Mouse (Mus musculus) CH12.LX (cell line): ENCODE results near the gene Dclk1. TPM values are rescaled to one million over a fixed set of nuclear protein-coding genes. Genes with fewer than 3 reads are reported as not detected.

ENCODE experiments used
- DNase-seq: peaks from one replicate; pipeline ENCODE4 v3.0.0-alpha.2; 2013; ENCODE audit errors: extremely low read depth
- H3K27ac ChIP-seq: 2 replicates; pipeline ENCODE4 v1.5.1; 2012; ENCODE audit warnings: low read depth, mild to moderate bottlenecking, control low read depth, moderate library complexity; ENCODE audit not compliant: insufficient read depth
- H3K27me3 ChIP-seq: replicated peaks from 2 replicates; pipeline ENCODE3; 2012; ENCODE audit warnings: inconsistent platforms
- H3K36me3 ChIP-seq, 2 experiments: replicated peaks in 1 of 2; 2 replicates each; pipeline versions ENCODE3 to v1.6.1; 2012; ENCODE audit warnings: inconsistent platforms in 1 of 2, low read length in 1 of 2, mild to moderate bottlenecking in 1 of 2, mixed read lengths in 1 of 2, moderate library complexity in 1 of 2; ENCODE audit not compliant: control insufficient read depth in 1 of 2, insufficient read depth in 1 of 2
- H3K4me1 ChIP-seq, 2 experiments: 2 replicates each; pipeline ENCODE4 v1.6.1; 2012; ENCODE audit warnings: inconsistent platforms in 1 of 2, moderate library complexity in 1 of 2; ENCODE audit not compliant: insufficient read depth in 2 of 2, control insufficient read depth in 1 of 2
- H3K4me2 ChIP-seq: 2 replicates; pipeline ENCODE4 v1.6.1; 2012; ENCODE audit warnings: low read depth, mild to moderate bottlenecking, control low read depth; ENCODE audit not compliant: poor library complexity, insufficient read depth, severe bottlenecking
- H3K4me3 ChIP-seq, 3 experiments: fragments of 150-350 bp in 1 of 3; sonication (generic) in 1 of 3; replicated peaks in 1 of 3; 2 replicates each; pipeline versions ENCODE3 to v1.5.1; 2011 to 2012; ENCODE audit warnings: low read depth in 2 of 3, low read length in 2 of 3, mild to moderate bottlenecking in 2 of 3, moderate library complexity in 2 of 3, control low read depth in 1 of 3, improper control_type of control experiment in 1 of 3, inconsistent platforms in 1 of 3, mixed read lengths in 1 of 3; ENCODE audit not compliant: poor library complexity in 1 of 3
- H3K79me2 ChIP-seq: replicated peaks from 2 replicates; pipeline ENCODE4 v1.6.1; 2012; ENCODE audit warnings: mild to moderate bottlenecking, moderate library complexity; ENCODE audit not compliant: control insufficient read depth, poor library complexity, insufficient read depth, severe bottlenecking; ENCODE audit errors: extremely low read depth
- H3K9ac ChIP-seq: 2 replicates; pipeline ENCODE4 v1.6.1; 2012; ENCODE audit warnings: low read depth, mild to moderate bottlenecking, control low read depth, moderate library complexity; ENCODE audit not compliant: insufficient read depth
- H3K9me3 ChIP-seq: replicated peaks from 2 replicates; pipeline ENCODE3; 2012; ENCODE audit warnings: low read length, inconsistent platforms, mixed read lengths
- CHD1 ChIP-seq: IDR thresholded peaks from 2 replicates; pipeline ENCODE4 v1.6.1; 2012; ENCODE audit warnings: low read depth, low read length, improper control_type of control experiment, inconsistent platforms
- ELF1 ChIP-seq: IDR thresholded peaks from 2 replicates; pipeline ENCODE4 v1.6.1; 2014; ENCODE audit warnings: low read depth, mild to moderate bottlenecking, inconsistent platforms, low read length, improper control_type of control experiment
- ETS1 ChIP-seq: conservative IDR thresholded peaks from 2 replicates; pipeline ENCODE4 v1.6.1; 2012; ENCODE audit warnings: low read depth, mild to moderate bottlenecking, inconsistent platforms, low read length, improper control_type of control experiment, moderate library complexity
- GABPA ChIP-seq: IDR thresholded peaks from 2 replicates; pipeline ENCODE4 v1.6.1; 2012; ENCODE audit warnings: low read depth, low read length, improper control_type of control experiment, inconsistent platforms; ENCODE audit not compliant: insufficient replicate concordance
- HCFC1 ChIP-seq: IDR thresholded peaks from 2 replicates; pipeline ENCODE4 v1.6.1; 2012; ENCODE audit warnings: low read depth, mild to moderate bottlenecking, inconsistent platforms, low read length, improper control_type of control experiment
- IRF4 ChIP-seq: IDR thresholded peaks from 2 replicates; pipeline ENCODE4 v1.6.1; 2014; ENCODE audit warnings: low read depth, mild to moderate bottlenecking, inconsistent platforms, low read length, improper control_type of control experiment
- JUN ChIP-seq: IDR thresholded peaks from 2 replicates; pipeline ENCODE4 v1.6.1; 2011; ENCODE audit warnings: low read depth, mild to moderate bottlenecking, low read length, improper control_type of control experiment, moderate library complexity; ENCODE audit not compliant: insufficient read depth
- JUND ChIP-seq: conservative IDR thresholded peaks from 2 replicates; pipeline ENCODE4 v1.6.1; 2011; ENCODE audit warnings: low read depth, low read length, improper control_type of control experiment
- MAFK ChIP-seq: IDR thresholded peaks from 2 replicates; pipeline ENCODE4 v1.6.1; 2011; ENCODE audit warnings: low read length, improper control_type of control experiment; ENCODE audit not compliant: insufficient replicate concordance
- MAX ChIP-seq: IDR thresholded peaks from 2 replicates; pipeline ENCODE4 v1.6.1; 2011; ENCODE audit warnings: low read length, improper control_type of control experiment
- MAZ ChIP-seq: IDR thresholded peaks from 2 replicates; pipeline ENCODE4 v1.6.1; 2012; ENCODE audit warnings: low read depth, mild to moderate bottlenecking, inconsistent platforms, low read length, improper control_type of control experiment, moderate library complexity
- MXI1 ChIP-seq: IDR thresholded peaks from 2 replicates; pipeline ENCODE4 v1.6.1; 2011; ENCODE audit warnings: mild to moderate bottlenecking, low read depth, low read length, improper control_type of control experiment
- MYC ChIP-seq: IDR thresholded peaks from 2 replicates; pipeline ENCODE4 v1.6.1; 2011; ENCODE audit warnings: low read depth, mild to moderate bottlenecking, improper control_type of control experiment, low read length
- NRF1 ChIP-seq: IDR thresholded peaks from 2 replicates; pipeline ENCODE4 v1.6.1; 2014; ENCODE audit warnings: low read depth, mild to moderate bottlenecking, inconsistent platforms, low read length, improper control_type of control experiment, moderate library complexity
- PAX5 ChIP-seq: IDR thresholded peaks from 2 replicates; pipeline ENCODE4 v1.6.1; 2012; ENCODE audit warnings: low read length, inconsistent platforms, mixed read lengths
- POLR2A ChIP-seq: IDR thresholded peaks from 2 replicates; pipeline ENCODE4 v1.6.1; 2011; ENCODE audit warnings: low read depth, mild to moderate bottlenecking, improper control_type of control experiment, low read length
- POLR2AphosphoS2 ChIP-seq: IDR thresholded peaks from 2 replicates; pipeline ENCODE4 v1.6.1; 2011; ENCODE audit warnings: low read depth, low read length, improper control_type of control experiment
- RAD21 ChIP-seq: IDR thresholded peaks from 2 replicates; pipeline ENCODE4 v1.6.1; 2011; ENCODE audit warnings: low read depth, mild to moderate bottlenecking, low read length, improper control_type of control experiment, moderate library complexity
- SIN3A ChIP-seq: IDR thresholded peaks from 2 replicates; pipeline ENCODE4 v1.6.1; 2012; ENCODE audit warnings: low read length, improper control_type of control experiment, inconsistent platforms
- SMC3 ChIP-seq: IDR thresholded peaks from 2 replicates; pipeline ENCODE4 v1.6.1; 2011; ENCODE audit warnings: low read depth, low read length, improper control_type of control experiment
- TBP ChIP-seq: conservative IDR thresholded peaks from 2 replicates; pipeline ENCODE4 v1.6.1; 2011; ENCODE audit warnings: low read depth, low read length, improper control_type of control experiment
- USF1 ChIP-seq: IDR thresholded peaks from 2 replicates; pipeline ENCODE4 v1.6.1; 2014; ENCODE audit warnings: low read depth, mild to moderate bottlenecking, inconsistent platforms, low read length, improper control_type of control experiment
- ZC3H11A ChIP-seq: IDR thresholded peaks from 2 replicates; pipeline ENCODE4 v1.6.1; 2012; ENCODE audit warnings: low read depth, mild to moderate bottlenecking, inconsistent platforms, low read length, improper control_type of control experiment
- ZKSCAN1 ChIP-seq: IDR thresholded peaks from 2 replicates; pipeline ENCODE4 v1.6.1; 2012; ENCODE audit warnings: low read depth, inconsistent platforms, low read length, improper control_type of control experiment, borderline replicate concordance
- ZNF384 ChIP-seq: IDR thresholded peaks from 2 replicates; pipeline ENCODE4 v1.6.1; 2012; ENCODE audit warnings: low read depth, low read length, improper control_type of control experiment, inconsistent platforms
- dilution Hi-C: fragments of 300-500 bp; cut with MboI; formaldehyde crosslinking; loops from 2 replicates; pipeline ENCODE4 v1.14.3; 2020; ENCODE audit warnings: low sequenced_read_pairs; ENCODE audit not compliant: extremely low pct_unique_long_range_greater_than_20kb, extremely low pct_ligation_motif_present
- in situ Hi-C: fragments of 300-500 bp; cut with MboI; formaldehyde crosslinking; loops from 3 replicates; pipeline ENCODE4 v1.14.3; 2019; ENCODE audit warnings: low sequenced_read_pairs, low pct_ligation_motif_present, low pct_unique_long_range_greater_than_20kb, mixed read lengths
- polyA plus RNA-seq: library from polyadenylated mRNA; unstranded; fragments of >175 nt; gene quantifications from 2 replicates; pipeline ENCODE4 v1.2.1, GENCODE M21; 2012; ENCODE audit warnings: low read depth; ENCODE audit not compliant: insufficient read length
- total RNA-seq, 2 experiments: library from RNA; depleted of rRNA; stranded (reverse); fragments of 300-350 nt in 1 of 2; fragments of >200 nt in 1 of 2; gene quantifications; 2 replicates each; pipeline ENCODE4 v1.2.3; 2012 to 2014

Dclk1 gene
- total and polyA plus RNA-seq, 3 experiments = not detected

DNA sequence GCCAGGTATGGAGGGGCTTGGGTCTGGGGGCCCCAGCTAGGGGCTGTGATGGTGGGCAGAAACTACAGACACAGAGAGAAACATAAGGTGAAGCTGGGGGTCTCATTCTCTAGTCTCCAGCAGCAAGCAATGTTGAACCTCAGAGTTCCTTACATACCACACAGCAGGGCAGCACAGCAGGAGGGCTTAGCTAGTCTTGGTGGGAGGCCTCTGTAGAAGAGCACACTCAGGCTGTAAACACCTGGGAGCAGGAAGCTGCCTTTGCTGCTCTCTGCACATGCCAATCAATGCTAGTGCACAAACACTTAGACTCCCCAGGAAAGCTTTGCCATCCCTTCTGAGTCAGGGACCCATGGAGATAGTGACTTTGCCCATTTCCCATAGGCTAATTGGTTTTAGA lies 38.3 kb downstream of the Dclk1 start:
- in situ Hi-C loops = no loop called here
- Histone ChIP-seq H3K79me2 (no peaks in the 10 kb centered on the region), H3K9ac (no peak overlapping the region), H3K36me3 (no peaks in the 10 kb centered on the region), H3K4me1 (no peaks in the 10 kb centered on the region), H3K4me3 (no peak overlapping the region), H3K9me3 (peaks cover 58% of the 10 kb centered on the region), H3K27ac (no peak overlapping the region), H3K27me3 (no peaks in the 10 kb centered on the region), H3K4me2 (no peak overlapping the region)
- DNase-seq = no peak
- no peak for TF ChIP-seq ZNF384
- no peak for TF ChIP-seq GABPA
- no peak for TF ChIP-seq PAX5
- no peak for TF ChIP-seq TBP
- no peak for TF ChIP-seq CHD1
- TF ChIP-seq MXI1 = no peak
- no peak for TF ChIP-seq POLR2A
- TF ChIP-seq RAD21 = no peak
- no peak for TF ChIP-seq MAZ
- no peak for TF ChIP-seq JUN
- TF ChIP-seq MAFK = no peak
- TF ChIP-seq NRF1 = no peak
- TF ChIP-seq ETS1 = no peak
- TF ChIP-seq ZC3H11A = no peak
- TF ChIP-seq ZKSCAN1 = no peak
- TF ChIP-seq MYC = no peak
- TF ChIP-seq SIN3A = no peak
- no peak for TF ChIP-seq IRF4
- no peak for TF ChIP-seq HCFC1
- TF ChIP-seq ELF1 = no peak
- dilution Hi-C loops = no loop called here

DNA sequence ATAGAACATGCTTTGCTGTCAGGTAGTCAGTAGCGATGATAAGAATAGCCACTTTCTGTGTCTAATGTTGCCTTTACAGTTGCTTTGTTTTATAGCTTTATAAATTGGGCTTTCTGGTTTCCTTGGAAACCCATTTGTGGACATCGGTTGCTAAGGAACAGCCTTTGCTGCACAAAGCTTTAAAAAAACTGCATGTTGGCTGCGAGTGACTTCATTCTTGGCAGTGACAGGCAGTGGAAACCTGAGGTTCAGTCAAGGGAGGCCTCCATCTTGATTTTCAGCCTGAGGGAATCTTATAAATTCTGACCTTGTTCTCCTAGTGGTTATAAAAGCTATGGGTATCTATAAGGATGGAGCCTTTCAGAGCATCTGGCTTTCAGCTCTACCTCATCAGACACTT lies 42.1 kb downstream of the Dclk1 start:
- no peaks in the 10 kb centered on the region for H3K79me2 ChIP-seq
- no peak for TF ChIP-seq SMC3
- no peak for TF ChIP-seq GABPA
- no peak for TF ChIP-seq MAX
- TF ChIP-seq MYC = no peak
- TF ChIP-seq USF1 = no peak
- TF ChIP-seq JUND = no peak
- no peak for TF ChIP-seq SIN3A
- no peak for TF ChIP-seq POLR2AphosphoS2
- TF ChIP-seq ZNF384 = no peak
- H3K9ac ChIP-seq = no peak overlapping the region
- dilution Hi-C loops (no loop called here), in situ Hi-C loops (no loop called here)
- H3K4me2 ChIP-seq = no peak overlapping the region
- H3K27me3 ChIP-seq = no peaks in the 10 kb centered on the region
- H3K4me1 ChIP-seq = no peaks in the 10 kb centered on the region
- H3K36me3 ChIP-seq = no peaks in the 10 kb centered on the region
- no peak overlapping the region for H3K27ac ChIP-seq
- H3K4me3 ChIP-seq = no peak overlapping the region
- peaks cover 61% of the 10 kb centered on the region for H3K9me3 ChIP-seq
- no peak for DNase-seq
